Mouse (Mus musculus) cerebellum, adult 11 months (tissue): ENCODE measurements around the gene Cnnm3.
A peak's percentile ranks its signal among the peaks of the same experiment; 100 is the strongest.
"Not testable (repeated sequence)": the region's sequence is repeated elsewhere in the genome, so short reads cannot be mapped to it uniquely, and the experiment has no call there.

ENCODE experiments used
- DNase-seq: peaks from one replicate; pipeline ENCODE4 v3.0.0; 2022

Gene Cnnm3

DNA sequence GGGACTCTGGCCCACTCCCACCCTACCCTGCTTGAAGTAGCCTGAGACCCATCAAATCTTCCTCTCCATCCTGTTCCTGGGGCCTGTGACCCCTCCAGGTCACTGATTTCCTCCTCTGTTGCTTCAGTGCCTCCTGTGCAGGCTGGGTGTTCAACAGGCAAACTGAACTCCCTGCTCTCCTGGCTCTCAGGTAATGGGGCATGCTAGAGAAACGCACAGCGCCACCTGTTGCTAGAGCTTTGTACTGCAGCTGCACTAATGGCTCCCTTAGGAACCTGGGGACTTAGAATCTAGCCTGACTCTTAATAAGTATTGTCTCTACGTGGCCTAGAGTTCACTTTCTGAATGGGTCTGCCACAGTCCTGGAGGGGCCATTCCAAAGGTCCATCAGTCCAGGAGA is 10.4 kb upstream of the Cnnm3 start:
- DNase-seq = peak; percentile 80

DNA sequence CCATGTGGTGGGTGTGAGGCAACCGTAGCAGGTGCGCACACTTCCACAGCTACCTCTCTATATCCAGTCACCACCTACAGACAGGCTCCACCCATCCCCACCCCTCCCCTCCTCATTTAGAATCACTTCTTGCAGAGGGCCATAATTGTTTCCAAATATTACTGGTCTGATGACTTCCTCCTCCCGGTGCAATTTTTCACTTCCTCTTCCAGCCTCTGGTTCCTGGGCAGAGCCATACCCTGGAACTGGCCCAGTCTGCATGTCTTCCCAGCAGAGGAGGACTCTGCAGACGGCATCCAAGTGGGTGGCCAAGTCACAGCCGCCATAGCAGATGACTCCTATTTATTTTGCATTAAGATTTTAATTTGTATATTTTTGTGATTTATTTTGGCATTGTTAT is 3.4 kb upstream of the Cnnm3 start:
- DNase-seq = no peak

DNA sequence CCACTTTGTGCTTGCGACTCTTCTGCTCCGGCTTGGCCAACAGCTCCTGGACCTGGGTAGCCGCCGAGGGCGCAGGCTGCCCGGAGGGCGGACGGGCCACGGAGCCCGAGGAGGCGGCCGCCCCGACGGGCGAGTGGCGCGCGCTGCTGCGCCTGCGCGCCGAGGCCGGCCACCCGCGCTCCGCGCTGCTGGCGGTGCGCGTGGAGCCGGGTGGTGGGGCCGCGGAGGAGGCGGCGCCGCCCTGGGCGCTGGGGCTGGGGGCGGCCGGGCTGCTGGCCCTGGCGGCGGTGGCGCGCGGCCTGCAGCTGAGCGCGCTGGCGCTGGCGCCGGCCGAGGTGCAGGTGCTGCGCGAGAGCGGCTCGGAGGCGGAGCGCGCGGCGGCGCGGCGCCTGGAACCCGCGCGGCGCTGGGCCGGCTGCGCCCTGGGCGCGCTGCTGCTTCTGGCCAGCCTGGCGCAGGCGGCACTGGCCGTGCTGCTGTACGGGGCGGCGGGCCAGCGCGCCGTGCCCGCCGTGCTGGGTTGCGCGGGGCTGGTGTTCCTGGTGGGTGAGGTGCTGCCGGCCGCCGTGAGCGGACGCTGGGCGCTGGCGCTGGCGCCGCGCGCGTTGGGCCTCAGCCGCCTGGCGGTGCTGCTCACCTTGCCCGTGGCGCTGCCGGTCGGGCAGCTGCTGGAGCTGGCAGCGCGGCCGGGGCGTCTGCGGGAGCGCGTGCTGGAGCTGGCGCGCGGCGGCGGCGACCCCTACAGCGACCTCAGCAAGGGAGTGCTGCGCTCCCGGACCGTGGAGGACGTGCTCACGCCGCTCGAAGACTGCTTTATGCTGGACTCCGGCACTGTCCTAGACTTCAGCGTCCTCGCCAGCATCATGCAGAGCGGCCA is 660 bp downstream of the Cnnm3 start:
- DNase-seq = peak; percentile 60

DNA sequence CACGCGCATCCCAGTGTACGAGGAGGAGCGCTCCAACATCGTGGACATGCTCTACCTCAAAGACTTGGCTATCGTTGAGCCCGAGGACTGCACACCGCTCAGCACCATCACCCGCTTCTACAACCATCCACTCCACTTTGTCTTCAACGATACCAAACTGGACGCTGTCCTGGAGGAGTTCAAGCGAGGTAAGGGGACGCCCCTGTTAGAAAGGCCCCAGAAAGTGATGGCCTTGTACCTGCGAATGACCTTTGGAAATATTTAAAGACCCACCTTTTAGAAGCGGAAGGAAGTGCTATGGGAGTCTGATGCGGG is 1.3 kb downstream of the Cnnm3 start:
- DNase-seq = no peak

DNA sequence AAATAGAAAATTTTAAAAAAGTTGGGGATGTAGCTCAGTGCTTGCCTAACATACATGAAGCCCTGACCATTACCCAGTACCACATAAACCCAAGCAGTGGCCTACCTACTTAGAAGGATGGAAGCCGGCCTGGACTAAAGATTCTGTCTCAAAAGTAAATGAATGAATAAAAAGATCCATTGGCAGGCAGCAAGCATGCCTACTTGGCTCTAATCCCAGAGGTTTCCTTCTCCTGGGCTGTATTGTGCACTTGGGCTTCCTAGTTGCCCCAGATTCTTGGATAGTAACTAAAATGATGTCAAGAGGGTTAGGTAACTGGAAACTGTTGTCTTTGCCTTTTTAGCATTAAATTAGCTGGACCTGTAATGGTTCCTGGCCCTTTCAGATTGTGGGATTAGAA is 1.6 kb downstream of the Cnnm3 start:
- no peak for DNase-seq

DNA sequence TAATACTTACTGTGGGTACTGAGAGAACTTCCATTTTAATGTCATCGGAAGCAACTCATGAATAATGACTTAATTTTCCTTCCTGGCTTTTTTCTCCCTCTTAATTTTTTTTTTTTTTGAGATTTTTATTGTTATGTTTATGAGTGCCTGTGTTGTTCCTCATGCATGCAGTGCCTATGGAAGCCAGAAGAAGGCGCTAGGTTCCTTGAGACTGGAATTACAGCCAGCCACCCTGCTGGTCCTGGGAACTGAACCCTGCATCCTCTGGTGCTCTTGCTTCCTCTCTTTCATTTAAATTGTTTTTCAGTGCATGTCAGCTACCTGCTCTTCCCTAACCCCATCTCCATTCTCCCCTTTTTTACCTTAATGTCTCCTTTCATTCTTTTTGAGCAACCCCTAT is 2.1 kb downstream of the Cnnm3 start:
- no peak for DNase-seq

DNA sequence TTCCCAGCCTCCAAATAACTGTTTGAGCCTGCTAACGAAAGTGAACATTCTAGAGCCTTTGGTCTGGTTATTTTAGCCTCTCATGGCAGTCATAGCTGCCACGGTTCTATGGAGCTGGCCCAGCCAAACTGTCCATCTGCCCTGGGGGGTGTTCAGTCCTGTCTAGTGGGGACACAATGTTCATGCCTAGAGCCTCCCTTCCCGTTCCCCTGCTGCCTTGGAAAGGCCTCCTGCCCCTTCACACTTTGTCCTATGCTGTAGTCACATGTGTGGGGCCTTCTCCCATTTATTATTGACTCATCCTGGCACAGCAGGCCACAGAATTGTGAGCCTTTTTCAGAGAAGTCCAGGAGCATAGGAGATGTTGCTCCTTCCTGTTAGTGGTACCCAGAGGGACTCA is 6.6 kb downstream of the Cnnm3 start:
- DNase-seq = no peak

DNA sequence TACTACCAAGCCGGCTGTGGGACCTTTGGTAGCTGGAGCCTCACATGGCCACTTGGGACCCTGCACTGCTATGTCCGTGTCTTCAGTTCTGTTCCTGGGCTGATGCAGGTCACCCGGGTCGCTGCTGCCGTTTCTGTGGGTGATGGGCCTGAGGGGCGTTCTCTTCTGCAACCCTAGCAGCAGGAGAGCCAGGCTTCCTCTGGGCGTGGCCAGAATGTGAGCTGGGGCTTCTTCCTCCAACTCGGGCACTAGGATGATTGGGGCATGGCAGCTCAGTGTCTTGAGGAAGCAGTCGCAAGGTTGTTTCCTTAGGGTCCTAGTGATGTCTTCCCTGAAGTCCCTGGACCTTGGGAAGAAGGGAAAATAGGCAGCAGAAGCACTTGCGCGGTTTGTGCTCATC is 8.0 kb downstream of the Cnnm3 start:
- DNase-seq = no peak

DNA sequence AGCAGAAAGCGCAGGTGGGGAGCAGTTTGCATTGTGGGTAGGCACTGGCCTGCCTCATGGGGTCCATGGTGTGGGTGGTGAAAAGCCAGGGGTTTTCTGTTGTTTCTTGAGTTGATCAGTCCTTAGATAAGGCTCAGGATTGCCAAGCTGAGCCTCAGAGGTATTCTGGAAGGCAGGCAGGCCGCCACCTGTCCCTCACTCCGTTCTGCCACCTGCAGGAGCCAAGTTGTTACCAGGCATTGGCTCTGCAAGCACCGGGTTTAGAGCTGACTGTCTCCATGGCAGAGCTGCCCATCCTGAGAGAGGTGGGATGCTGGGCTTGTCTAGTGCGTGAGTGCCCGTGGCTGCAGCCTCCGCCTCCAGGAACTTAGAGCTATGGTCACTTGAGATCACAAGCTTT is 10.5 kb downstream of the Cnnm3 start:
- no peak for DNase-seq

DNA sequence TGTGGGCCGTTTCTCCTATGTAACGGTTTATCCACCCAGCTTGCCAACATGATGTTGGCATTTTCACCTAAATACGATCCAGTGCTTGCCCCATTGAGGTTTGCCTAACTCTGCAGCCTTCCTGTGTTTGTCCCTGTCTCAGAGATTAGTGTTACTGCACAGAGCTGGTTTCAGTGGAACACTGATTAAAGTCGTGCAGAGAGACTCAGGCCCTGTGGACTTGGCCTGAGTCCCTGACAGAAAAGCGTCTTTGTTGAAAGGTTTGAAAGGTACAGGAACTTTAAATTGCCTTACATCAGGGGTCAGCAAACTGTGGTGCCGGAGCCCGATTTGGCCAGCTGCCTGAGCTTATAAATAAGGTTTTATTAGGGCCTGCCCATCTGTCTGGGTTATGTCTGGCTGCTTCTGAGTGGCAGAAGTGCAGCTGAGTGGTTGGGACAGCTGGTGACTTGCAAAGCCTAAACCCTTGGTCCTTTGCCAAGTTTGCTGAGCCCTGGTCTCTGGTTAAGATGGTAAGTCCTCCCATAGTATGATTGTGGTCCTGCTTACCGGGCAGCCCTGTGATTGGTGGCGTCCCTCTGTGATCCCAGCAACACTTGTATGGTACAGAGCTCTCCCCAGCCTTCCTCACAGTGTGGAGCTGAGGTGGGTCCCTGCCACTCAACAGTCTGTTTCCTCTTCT is 11.8 kb downstream of the Cnnm3 start:
- DNase-seq = no peak

DNA sequence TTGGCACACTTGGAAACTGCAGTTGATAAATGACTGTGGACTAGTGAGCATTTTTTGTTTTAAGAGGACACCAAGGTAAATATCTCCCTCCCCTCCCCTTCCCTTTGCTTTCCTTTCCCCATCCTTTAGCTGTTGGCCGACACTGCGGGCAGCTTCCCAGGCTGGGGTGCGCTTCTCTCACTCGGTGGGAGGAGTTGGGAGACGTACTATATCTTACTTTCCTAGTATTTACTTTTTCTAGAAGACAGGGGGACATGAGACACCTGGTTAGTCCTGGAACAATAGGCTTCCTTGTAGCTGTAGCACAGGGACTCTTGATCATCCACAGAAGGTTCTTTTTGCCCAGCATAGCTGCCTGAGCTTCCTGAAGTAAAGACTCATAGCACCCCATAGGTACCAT is 12.4 kb downstream of the Cnnm3 start:
- no peak for DNase-seq

DNA sequence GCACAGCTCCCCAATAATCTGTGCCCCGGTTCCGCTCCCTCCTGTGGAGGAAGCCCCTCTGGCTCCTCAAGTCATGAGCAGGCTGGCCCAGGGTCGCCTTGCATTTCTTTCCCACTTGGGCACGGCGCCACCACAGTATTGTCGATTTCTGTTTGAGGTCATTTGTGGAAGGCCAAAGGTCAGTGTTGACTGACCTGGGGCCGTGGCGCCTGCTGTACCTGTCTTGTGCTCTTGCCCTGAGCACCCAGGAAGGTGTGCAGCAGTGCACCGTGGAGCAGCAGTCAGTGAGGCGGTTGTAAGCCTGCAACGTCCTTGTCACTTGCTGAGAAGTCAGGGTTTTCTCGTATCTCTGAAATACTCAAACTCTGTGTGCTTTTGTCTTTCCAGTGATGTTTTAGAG is 14.1 kb downstream of the Cnnm3 start:
- DNase-seq = no peak

DNA sequence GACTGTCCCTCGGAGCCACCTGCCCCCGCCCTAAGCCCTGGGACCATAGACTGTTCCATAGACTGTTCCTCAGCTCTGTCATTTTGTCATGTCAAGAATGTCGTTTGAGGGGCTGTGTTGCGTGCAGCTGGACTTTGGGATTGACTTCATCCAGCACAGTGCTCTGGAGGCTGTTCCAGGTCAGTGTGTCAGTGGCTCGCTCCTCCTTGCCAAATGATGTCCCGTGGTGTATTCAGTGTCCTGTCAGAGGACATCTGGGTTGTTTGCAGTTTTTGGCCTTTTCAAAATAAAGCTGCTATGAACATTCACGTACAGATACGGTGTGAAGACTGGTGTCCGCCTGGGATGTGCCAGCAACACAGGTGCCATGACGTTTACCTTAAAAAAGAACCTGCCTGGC is 15.2 kb downstream of the Cnnm3 start:
- DNase-seq = no peak

DNA sequence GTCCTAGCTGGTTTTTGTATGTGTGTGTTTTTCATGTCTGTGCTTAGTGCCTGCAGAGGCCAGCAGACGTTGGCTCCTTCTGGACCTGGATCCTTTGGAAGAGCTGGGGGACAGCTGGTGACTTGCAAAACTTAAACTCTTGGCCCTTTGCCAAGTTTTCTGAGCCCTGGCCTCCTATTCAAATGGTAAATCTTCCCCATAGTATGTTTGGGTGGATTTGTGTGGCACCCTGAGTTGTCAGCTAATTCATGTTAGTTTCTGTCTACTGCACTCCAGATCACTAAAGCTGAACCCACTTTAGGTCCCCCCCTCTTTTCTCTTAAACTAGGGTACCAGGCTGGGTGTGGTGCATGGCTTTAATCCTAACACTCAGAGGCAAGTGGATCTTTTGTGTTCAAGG is 16.7 kb downstream of the Cnnm3 start:
- no peak for DNase-seq

DNA sequence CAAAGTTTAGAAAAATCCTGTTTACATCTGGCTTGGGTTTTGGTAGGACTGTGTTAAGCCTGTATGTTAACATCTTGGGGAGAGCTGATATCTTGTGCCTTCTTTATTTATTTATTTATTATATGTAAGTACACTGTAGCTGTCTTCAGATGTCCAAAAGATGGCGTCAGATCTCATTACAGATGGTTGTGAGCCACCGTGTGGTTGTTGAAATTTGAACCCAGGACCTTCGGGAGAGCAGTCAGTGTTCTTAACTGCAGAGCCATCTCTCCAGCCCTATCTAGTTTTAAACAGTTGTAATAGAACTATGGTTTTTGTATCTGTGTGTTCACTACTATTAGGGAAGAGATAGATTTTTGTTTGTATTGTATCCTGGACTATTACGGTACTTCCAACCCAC is 17.6 kb downstream of the Cnnm3 start:
- no peak for DNase-seq

DNA sequence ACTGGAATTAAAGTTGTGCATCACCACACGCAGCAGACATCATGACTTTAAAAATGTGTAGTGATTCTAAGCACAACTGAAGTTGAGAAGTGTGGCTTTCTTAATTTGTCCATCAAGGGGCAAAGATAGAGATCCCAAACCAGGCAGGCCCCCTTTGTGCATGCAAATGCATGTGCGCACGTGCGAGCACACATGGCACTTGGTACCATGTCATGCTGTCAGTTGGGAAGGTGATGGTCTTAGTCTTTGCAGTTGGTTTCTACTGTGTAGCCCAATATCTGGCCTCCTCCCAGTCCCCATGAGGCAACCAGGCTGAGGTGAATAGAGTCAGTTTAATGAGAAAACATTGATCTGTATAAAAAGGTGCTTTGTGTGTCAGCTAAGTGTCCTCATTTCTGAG is 18.2 kb downstream of the Cnnm3 start:
- no peak for DNase-seq

DNA sequence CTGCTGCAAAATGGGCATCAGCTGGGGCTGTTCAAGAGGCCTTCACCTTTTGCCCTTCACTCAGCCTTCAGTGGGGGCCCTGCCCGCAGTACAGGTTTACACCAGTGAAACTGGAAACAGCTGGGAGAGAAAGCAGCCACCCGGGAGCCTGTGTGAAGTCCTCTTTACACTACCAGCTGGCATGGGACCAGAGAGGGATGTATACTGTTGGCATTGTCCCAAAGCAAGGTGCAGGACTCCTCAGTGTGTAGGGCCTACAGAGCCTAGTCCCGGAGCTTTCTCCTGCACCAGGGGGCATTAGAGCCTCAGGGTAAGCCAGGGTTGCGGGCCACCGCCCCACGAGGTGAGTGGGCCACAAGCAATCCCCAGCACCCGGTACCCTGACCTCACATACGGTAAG is 18.8 kb downstream of the Cnnm3 start:
- no peak for DNase-seq

DNA sequence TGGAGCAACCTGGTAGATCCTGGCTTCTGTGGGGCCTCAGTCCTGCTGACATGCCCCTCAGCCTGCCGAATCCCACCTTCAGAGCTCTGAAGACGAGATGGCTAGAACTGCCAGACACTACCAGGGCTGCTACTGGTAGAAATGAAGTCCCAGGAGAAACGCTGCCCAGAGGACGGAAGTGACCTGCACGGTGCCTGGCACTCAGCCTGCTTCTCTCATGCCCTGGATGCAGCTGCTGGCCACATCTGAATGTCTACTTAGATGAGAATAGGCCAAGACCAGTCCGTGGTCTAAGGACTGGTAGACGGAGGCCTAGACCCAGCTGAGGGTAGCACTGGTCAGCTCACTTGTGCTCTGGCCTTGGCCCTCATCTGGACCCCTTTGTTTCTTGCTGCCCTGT is 19.3 kb downstream of the Cnnm3 start:
- no peak for DNase-seq

DNA sequence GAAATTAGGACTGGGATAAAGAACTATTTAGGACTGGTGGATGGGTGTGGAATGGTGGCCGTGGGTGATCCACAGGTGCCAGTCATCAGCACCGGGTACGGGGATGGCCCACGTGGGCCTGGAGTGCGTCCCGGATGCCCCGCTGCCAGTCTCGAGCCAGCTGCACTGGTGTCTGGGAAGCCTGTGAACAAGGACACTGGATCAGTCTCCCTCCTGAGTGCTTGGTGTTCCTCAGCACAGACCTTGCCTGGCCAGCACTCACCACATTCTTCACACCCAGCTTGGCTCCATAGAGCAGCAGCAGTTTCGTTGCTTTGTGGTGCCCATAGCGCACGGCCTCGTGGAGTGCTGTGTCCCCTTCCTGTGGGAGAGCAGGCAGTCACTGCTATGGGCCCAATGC is 19.8 kb downstream of the Cnnm3 start:
- no peak for DNase-seq

DNA sequence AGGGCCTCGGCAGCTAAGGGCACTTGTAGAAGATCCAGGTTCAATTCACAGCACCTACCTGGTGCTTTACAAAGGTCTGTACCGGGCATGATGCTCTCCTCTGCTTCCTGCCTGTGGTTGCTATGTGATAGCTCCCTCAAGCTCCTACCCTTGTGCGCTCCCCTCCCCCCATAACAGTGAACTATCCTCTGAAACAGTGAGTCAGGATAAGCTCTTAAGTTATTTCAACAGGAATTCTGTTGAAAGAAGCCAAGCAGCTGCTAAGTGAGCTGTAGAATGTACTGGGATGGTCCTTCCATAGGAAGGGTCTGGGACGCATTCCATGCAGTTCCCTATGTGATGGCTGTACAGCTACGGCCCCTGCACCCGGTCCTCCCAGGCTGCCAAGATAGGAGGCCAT is 21.9 kb downstream of the Cnnm3 start:
- DNase-seq = no peak

DNA sequence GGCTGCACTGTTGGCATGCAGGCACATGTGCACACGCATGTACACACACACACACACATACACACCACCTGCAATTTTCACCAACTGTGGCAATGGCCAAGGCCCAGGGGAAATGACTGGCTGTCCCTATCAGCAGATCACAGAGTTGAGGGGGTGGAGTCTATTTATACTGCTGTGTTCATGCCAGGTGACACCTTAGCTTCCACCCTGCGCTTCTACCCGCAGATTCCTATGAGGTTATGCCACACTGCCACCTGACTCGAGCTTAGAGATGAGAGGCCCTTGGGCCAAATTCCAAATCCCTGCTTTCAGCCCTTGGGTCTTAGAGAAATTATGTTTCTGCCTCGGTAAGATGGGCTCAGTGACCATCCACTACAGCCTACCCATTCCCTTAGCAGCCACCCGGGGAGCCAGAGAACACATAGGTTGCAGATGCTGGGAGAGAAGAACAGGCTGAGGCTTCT is 23.0 kb downstream of the Cnnm3 start:
- DNase-seq = no peak

DNA sequence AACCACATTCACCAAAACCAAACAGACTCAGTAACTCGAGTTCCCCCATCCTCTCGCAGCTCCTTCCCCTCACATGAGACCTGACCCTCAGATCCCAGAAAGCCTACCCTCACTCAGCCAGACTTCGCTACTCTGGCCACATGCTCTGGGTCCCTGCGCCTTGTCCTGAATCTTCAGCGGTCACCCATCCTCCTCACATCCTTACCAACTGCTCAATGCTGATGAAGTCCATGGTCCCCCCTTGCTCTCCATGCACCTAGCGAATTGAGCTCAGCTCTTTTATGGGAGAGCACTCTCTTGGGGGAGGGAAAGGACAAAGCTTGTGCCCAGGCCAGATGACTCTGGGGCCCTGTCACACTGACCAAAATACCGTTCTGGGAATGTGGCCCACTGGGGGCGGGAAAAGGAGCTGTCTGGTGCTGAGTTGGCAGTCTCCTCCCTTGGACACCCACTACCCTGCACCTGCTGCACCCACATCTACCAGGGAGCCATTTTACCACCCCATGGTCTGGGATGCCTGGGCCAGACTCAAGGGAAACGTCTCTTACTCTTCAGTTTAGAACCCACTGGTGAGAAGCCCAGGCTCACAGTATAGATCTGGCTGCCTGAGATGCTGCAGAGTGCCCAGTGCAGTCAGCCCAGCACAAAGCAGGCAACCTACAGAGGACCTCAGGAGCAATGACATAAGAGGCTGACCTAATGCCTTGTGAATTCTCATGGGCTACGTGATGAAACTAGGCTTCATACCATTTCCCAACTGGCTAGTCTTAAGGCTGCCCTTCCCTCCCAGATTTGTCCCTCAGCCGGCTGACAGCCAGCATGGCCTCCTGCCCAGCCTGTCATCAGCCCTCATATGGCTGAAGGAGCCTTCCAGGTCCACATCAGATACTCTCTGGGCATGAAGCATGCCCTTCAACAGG is 24.1 kb downstream of the Cnnm3 start:
- DNase-seq = peak; percentile 58

DNA sequence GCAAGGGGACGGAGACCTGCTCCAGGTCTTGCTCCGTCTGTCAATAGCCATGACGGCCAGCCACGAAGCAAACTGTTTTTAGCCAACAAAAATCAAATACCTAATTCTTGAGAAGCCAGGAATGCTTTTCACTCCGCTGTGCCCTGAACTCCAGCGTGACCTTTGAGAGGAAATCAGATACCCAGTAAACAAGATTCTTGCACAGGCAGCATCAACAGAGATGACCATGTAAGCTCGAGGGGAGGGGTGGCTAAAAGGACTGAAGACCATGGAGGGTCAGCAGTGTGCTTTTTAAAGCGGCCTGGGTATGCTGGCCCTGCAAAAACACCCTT is 24.7 kb downstream of the Cnnm3 start:
- DNase-seq = no peak

DNA sequence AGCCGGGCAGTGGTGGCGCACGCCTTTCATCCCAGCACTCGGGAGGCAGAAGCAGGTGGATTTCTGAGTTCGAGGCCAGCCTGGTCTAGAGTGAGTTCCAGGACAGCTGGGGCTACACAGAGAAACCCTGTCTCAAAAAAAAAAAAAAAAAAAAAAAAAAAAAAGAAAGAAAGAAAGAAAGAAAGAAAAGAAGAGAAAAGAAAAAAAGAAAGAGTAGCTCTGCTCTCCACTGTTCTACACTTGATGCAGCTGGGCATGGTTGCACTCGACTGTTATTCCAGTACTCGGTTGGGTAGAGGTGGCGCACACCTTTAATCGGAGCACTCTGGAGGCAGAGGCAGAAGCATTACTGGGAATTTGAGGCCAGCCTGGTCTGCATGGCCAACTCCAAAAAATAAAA is 25.1 kb downstream of the Cnnm3 start, which contains the start of gene Ankrd23:
Gene Ankrd23 (minus strand): TSS at position 101 of the 400 bp plus-strand sequence.
- DNase-seq = not testable (repeated sequence)
